Mouse (Mus musculus): ENCODE data around the gene Parp12. TPM values are rescaled to one million over a fixed set of nuclear protein-coding genes. Genes with fewer than 3 reads are reported as not detected.

The Parp12 gene
- polyA plus RNA-seq, 1 experiment from 2014 or later: 2.5 TPM

DNA sequence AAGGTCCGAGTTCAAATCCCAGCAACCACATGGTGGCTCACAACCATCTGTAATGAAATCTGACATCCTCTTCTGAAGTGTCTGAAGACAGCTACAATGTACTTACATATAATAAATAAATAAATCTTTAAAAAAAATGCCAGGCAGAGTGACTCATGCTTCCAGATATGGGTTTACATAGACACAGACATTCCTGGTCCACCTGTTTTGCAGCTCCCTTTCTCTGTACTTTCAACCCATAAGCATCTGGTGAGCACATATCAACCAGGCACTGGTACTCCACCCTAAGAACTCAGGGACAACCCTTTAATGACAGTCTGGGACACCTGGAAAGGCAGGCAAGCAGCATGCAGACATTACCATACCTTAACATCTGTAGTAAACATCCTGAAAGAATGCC lies 2.7 kb downstream of the Parp12 start:
- no peak overlapping the region for H3K4me2 ChIP-seq (ENCODE audit: low read length)
- 89% methylated on average over 1 of the region's 1 CpGs for WGBS
- H3K9me3 ChIP-seq (ENCODE audit: control insufficient read depth, low read length): peaks cover 4% of the 10 kb centered on the region
- no peak overlapping the region for H3K9ac ChIP-seq (replicated peaks; ENCODE audit: low read depth, low read length)
- H3K4me1 ChIP-seq (replicated peaks; ENCODE audit: control insufficient read depth, insufficient read depth, low read length): peaks cover 4% of the 10 kb centered on the region
- no peaks in the 10 kb centered on the region for H3K36me3 ChIP-seq (ENCODE audit: control insufficient read depth, insufficient read depth)
- H3K4me3 ChIP-seq (replicated peaks; ENCODE audit: low read length): no peak overlapping the region
- peaks cover 26% of the 10 kb centered on the region for H3K27me3 ChIP-seq (replicated peaks; ENCODE audit: control insufficient read depth, insufficient read depth, low read length)
- H3K27ac ChIP-seq (ENCODE audit: low read length): no peak overlapping the region
- ATAC-seq: no peak

- H3K4me1 ChIP-seq (replicated peaks; ENCODE audit: control insufficient read depth, insufficient read depth, low read length): no peaks in the 10 kb centered on the region; the same call in none of the 2 replicates
- no peak for ATAC-seq
- no peak overlapping the region for H3K4me2 ChIP-seq (ENCODE audit: low read length)
- H3K9me3 ChIP-seq (ENCODE audit: control insufficient read depth, low read length): no peaks in the 10 kb centered on the region
- no peaks in the 10 kb centered on the region for H3K36me3 ChIP-seq (ENCODE audit: control insufficient read depth, insufficient read depth)
- H3K27me3 ChIP-seq (replicated peaks; ENCODE audit: control insufficient read depth, insufficient read depth, low read length): peaks cover 20% of the 10 kb centered on the region
- WGBS: 94% methylated on average over 3 of the region's 3 CpGs
- H3K27ac ChIP-seq (ENCODE audit: low read length): no peak overlapping the region
- H3K9ac ChIP-seq (replicated peaks; ENCODE audit: low read depth, low read length): no peak overlapping the region
- no peak overlapping the region for H3K4me3 ChIP-seq (replicated peaks; ENCODE audit: low read length)
These were observed 5.0 kb downstream of the Parp12 start for GRCm38 (mm10) chr6:39113141-39113540.

DNA sequence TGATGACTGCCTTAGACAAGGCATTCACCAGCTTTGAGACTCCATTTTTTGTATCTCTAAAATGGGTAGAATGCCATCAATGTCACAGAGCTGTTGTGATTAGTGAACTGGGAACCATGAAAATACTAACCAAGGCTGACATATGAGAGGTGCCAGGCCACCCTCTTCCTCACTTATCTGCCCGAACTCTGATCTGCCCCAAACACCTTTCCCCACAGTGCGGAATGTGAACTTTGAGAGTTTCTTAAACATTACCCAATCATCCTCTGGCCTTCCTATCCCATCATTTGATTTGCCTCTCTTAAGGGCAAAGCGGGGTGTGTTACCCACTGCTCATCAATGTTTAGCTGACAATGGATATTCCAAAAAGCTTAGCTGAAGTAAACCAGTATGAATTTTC lies 5.4 kb downstream of the Parp12 start:
- no peak for ATAC-seq
- no peak overlapping the region for H3K4me2 ChIP-seq (ENCODE audit: low read length)

DNA sequence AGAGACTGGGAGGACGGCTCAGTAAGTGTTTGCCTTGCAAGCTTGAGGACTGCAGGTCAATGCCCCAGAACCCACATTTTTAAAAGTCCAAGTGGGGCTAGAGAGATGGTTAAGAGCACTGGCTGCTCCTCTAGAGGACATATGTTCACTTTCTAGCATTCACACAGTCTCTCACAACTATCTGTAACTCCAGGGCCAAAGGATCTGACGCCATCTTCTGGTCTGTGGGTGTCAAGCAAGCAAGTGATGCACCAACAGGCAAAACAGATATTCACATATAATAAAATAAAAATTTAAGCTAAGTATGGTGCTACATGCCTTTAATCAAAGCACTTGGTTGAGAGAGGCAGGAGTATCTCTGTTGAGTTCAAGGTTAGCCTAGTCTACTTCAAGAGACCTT lies 11.3 kb downstream of the Parp12 start:
- WGBS: 52% methylated on average over 2 of the region's 2 CpGs

More for the DNA sequence above, 5.4 kb downstream of the Parp12 start:
- 94% methylated on average over 3 of the region's 3 CpGs for WGBS
- Histone ChIP-seq H3K27ac (ENCODE audit: low read length) (no peak overlapping the region), H3K36me3 (ENCODE audit: control insufficient read depth, insufficient read depth) (no peaks in the 10 kb centered on the region), H3K4me1 (replicated peaks; ENCODE audit: control insufficient read depth, insufficient read depth, low read length) (no peaks in the 10 kb centered on the region; the same call in 1 of the 2 replicates), H3K9ac (replicated peaks; ENCODE audit: low read depth, low read length) (no peak overlapping the region), H3K27me3 (replicated peaks; ENCODE audit: control insufficient read depth, insufficient read depth, low read length) (peaks cover 16% of the 10 kb centered on the region), H3K9me3 (ENCODE audit: control insufficient read depth, low read length) (no peaks in the 10 kb centered on the region), H3K4me3 (replicated peaks; ENCODE audit: low read length) (no peak overlapping the region)

GRCm38 (mm10) chr6:39104631-39105030 lies 13.5 kb downstream of the Parp12 start:
- Histone ChIP-seq H3K9me3 (ENCODE audit: control insufficient read depth, low read length) (no peaks in the 10 kb centered on the region), H3K4me1 (replicated peaks; ENCODE audit: control insufficient read depth, insufficient read depth, low read length) (no peaks in the 10 kb centered on the region), H3K9ac (replicated peaks; ENCODE audit: low read depth, low read length) (no peak overlapping the region), H3K27ac (ENCODE audit: low read length) (no peak overlapping the region), H3K27me3 (replicated peaks; ENCODE audit: control insufficient read depth, insufficient read depth, low read length) (no peaks in the 10 kb centered on the region), H3K4me2 (ENCODE audit: low read length) (no peak overlapping the region), H3K4me3 (replicated peaks; ENCODE audit: low read length) (no peak overlapping the region), H3K36me3 (ENCODE audit: control insufficient read depth, insufficient read depth) (no peaks in the 10 kb centered on the region)
- ATAC-seq: no peak
- WGBS: 79% methylated on average over 4 of the region's 4 CpGs

More for the DNA sequence above, 11.3 kb downstream of the Parp12 start:
- no peak overlapping the region for H3K9ac ChIP-seq (replicated peaks; ENCODE audit: low read depth, low read length)
- H3K4me2 ChIP-seq (ENCODE audit: low read length): no peak overlapping the region
- H3K27ac ChIP-seq (ENCODE audit: low read length): no peak overlapping the region
- no peaks in the 10 kb centered on the region for H3K27me3 ChIP-seq (replicated peaks; ENCODE audit: control insufficient read depth, insufficient read depth, low read length)
- no peak for ATAC-seq
- H3K36me3 ChIP-seq (ENCODE audit: control insufficient read depth, insufficient read depth): no peaks in the 10 kb centered on the region
- H3K4me1 ChIP-seq (replicated peaks; ENCODE audit: control insufficient read depth, insufficient read depth, low read length): no peaks in the 10 kb centered on the region
- H3K9me3 ChIP-seq (ENCODE audit: control insufficient read depth, low read length): no peaks in the 10 kb centered on the region
- no peak overlapping the region for H3K4me3 ChIP-seq (replicated peaks; ENCODE audit: low read length)

- Histone ChIP-seq H3K27me3 (replicated peaks; ENCODE audit: control insufficient read depth, insufficient read depth, low read length) (no peaks in the 10 kb centered on the region), H3K4me1 (replicated peaks; ENCODE audit: control insufficient read depth, insufficient read depth, low read length) (0 out of 2 replicates have a peak, but pooled peaks cover 4% of the 10 kb centered on the region), H3K4me3 (replicated peaks; ENCODE audit: low read length) (no peak overlapping the region), H3K36me3 (ENCODE audit: control insufficient read depth, insufficient read depth) (no peaks in the 10 kb centered on the region), H3K9me3 (ENCODE audit: control insufficient read depth, low read length) (no peaks in the 10 kb centered on the region), H3K4me2 (ENCODE audit: low read length) (no peak overlapping the region), H3K9ac (replicated peaks; ENCODE audit: low read depth, low read length) (no peak overlapping the region), H3K27ac (ENCODE audit: low read length) (no peak overlapping the region)
- ATAC-seq: no peak
These were observed 41.7 kb downstream of the Parp12 start for GRCm38 (mm10) chr6:39076498-39076897.

- H3K4me1 ChIP-seq (replicated peaks; ENCODE audit: control insufficient read depth, insufficient read depth, low read length): 0 out of 2 replicates have a peak, but pooled peaks cover 4% of the 10 kb centered on the region
- no peak overlapping the region for H3K9ac ChIP-seq (replicated peaks; ENCODE audit: low read depth, low read length)
- ATAC-seq: peak; percentile 81
- no peak overlapping the region for H3K27ac ChIP-seq (ENCODE audit: low read length)
- H3K27me3 ChIP-seq (replicated peaks; ENCODE audit: control insufficient read depth, insufficient read depth, low read length): no peaks in the 10 kb centered on the region
- H3K4me2 ChIP-seq (ENCODE audit: low read length): no peak overlapping the region
- H3K36me3 ChIP-seq (ENCODE audit: control insufficient read depth, insufficient read depth): no peaks in the 10 kb centered on the region
- no peak overlapping the region for H3K4me3 ChIP-seq (replicated peaks; ENCODE audit: low read length)
- H3K9me3 ChIP-seq (ENCODE audit: control insufficient read depth, low read length): no peaks in the 10 kb centered on the region
These were observed 44.0 kb downstream of the Parp12 start for GRCm38 (mm10) chr6:39074186-39074585.

- no peak overlapping the region for H3K4me2 ChIP-seq (ENCODE audit: low read length)
- H3K4me3 ChIP-seq (replicated peaks; ENCODE audit: low read length): no peak overlapping the region
- no peaks in the 10 kb centered on the region for H3K27me3 ChIP-seq (replicated peaks; ENCODE audit: control insufficient read depth, insufficient read depth, low read length)
- no peak overlapping the region for H3K9ac ChIP-seq (replicated peaks; ENCODE audit: low read depth, low read length)
- no peak overlapping the region for H3K27ac ChIP-seq (ENCODE audit: low read length)
- 63% methylated on average over 5 of the region's 5 CpGs for WGBS
- H3K9me3 ChIP-seq (ENCODE audit: control insufficient read depth, low read length): no peaks in the 10 kb centered on the region
- H3K36me3 ChIP-seq (ENCODE audit: control insufficient read depth, insufficient read depth): no peaks in the 10 kb centered on the region
- H3K4me1 ChIP-seq (replicated peaks; ENCODE audit: control insufficient read depth, insufficient read depth, low read length): 0 out of 2 replicates have a peak, but pooled peaks cover 4% of the 10 kb centered on the region
- ATAC-seq: no peak
These were observed 45.5 kb downstream of the Parp12 start for GRCm38 (mm10) chr6:39072664-39073063.

GRCm38 (mm10) chr6:39066935-39067578 lies 51.1 kb downstream of the Parp12 start:
- Histone ChIP-seq H3K36me3 (ENCODE audit: control insufficient read depth, insufficient read depth) (no peaks in the 10 kb centered on the region), H3K9me3 (ENCODE audit: control insufficient read depth, low read length) (no peaks in the 10 kb centered on the region), H3K4me2 (ENCODE audit: low read length) (no peak overlapping the region), H3K4me3 (replicated peaks; ENCODE audit: low read length) (no peak overlapping the region), H3K27me3 (replicated peaks; ENCODE audit: control insufficient read depth, insufficient read depth, low read length) (no peaks in the 10 kb centered on the region), H3K4me1 (replicated peaks; ENCODE audit: control insufficient read depth, insufficient read depth, low read length) (no peaks in the 10 kb centered on the region), H3K27ac (ENCODE audit: low read length) (no peak overlapping the region), H3K9ac (replicated peaks; ENCODE audit: low read depth, low read length) (no peak overlapping the region)
- WGBS: 40% methylated on average over 12 of the region's 12 CpGs
- ATAC-seq: peak; percentile 83

DNA sequence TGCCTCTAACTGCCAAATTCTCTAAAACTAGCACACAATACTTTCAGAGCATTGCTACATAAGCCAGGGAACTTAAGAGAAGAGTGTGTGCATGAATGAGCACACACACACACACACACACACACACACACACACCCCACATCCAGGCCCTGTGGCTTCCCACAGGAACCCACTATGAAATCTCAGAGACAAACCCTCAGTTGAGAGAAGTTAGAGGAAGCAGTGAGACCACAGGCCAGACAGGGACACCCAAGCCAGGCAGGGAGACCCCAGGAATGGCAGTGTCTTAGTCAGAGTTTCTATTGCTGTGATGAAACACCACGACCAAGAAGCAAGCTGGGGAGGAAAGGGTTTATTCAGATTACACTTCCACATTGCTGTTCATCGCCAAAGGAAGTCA lies 54.6 kb downstream of the Parp12 start:
- ATAC-seq: no peak
- no peak overlapping the region for H3K27ac ChIP-seq (ENCODE audit: low read length)
- H3K36me3 ChIP-seq (ENCODE audit: control insufficient read depth, insufficient read depth): no peaks in the 10 kb centered on the region
- no peaks in the 10 kb centered on the region for H3K27me3 ChIP-seq (replicated peaks; ENCODE audit: control insufficient read depth, insufficient read depth, low read length)
- H3K9me3 ChIP-seq (ENCODE audit: control insufficient read depth, low read length): no peaks in the 10 kb centered on the region
- no peak overlapping the region for H3K4me3 ChIP-seq (replicated peaks; ENCODE audit: low read length)
- H3K4me1 ChIP-seq (replicated peaks; ENCODE audit: control insufficient read depth, insufficient read depth, low read length): 0 out of 2 replicates have a peak, but pooled peaks cover 3% of the 10 kb centered on the region
- WGBS: 39% methylated on average over 2 of the region's 2 CpGs
- H3K9ac ChIP-seq (replicated peaks; ENCODE audit: low read depth, low read length): no peak overlapping the region
- H3K4me2 ChIP-seq (ENCODE audit: low read length): no peak overlapping the region

All from forebrain, embryonic 16.5 days (tissue).